Mouse (Mus musculus) testis, adult 2 months (tissue): Measurements from ENCODE around the gene Cdc42ep4. TPM values are rescaled to one million over a fixed set of nuclear protein-coding genes. Genes with fewer than 3 reads are reported as not detected.

Experiments
- H3K27ac ChIP-seq: fragments of 200-500 bp; 2 replicates; pipeline ENCODE4 v1.5.1; 2012; ENCODE audit warnings: low read depth, low read length; ENCODE audit not compliant: control insufficient read depth, insufficient read depth
- H3K27me3 ChIP-seq: fragments of 200-500 bp; 2 replicates; pipeline ENCODE4 v1.6.1; 2012; ENCODE audit warnings: mild to moderate bottlenecking, low read length, moderate library complexity; ENCODE audit not compliant: control insufficient read depth, insufficient read depth
- H3K36me3 ChIP-seq: fragments of 200-500 bp; 2 replicates; pipeline ENCODE4 v1.6.1; 2012; ENCODE audit warnings: mild to moderate bottlenecking, low read length; ENCODE audit not compliant: control insufficient read depth, insufficient read depth
- H3K4me1 ChIP-seq: fragments of 200-500 bp; 2 replicates; pipeline ENCODE4 v1.6.1; 2012; ENCODE audit warnings: low read length; ENCODE audit not compliant: control insufficient read depth, insufficient read depth
- H3K4me3 ChIP-seq: fragments of 200-500 bp; 2 replicates; pipeline ENCODE4 v1.5.1; 2012; ENCODE audit warnings: low read depth, mild to moderate bottlenecking, low read length, moderate library complexity, mixed read lengths; ENCODE audit not compliant: control insufficient read depth
- CTCF ChIP-seq: fragments of 200-500 bp; IDR thresholded peaks from 2 replicates; pipeline ENCODE4 v1.5.1; 2012; ENCODE audit warnings: low read depth, mild to moderate bottlenecking, inconsistent platforms, low read length, moderate library complexity; ENCODE audit not compliant: control insufficient read depth, insufficient read depth, insufficient replicate concordance
- POLR2A ChIP-seq: fragments of 200-500 bp; IDR thresholded peaks from 2 replicates; pipeline ENCODE4 v1.6.1; 2012; ENCODE audit warnings: low read depth, mild to moderate bottlenecking, inconsistent platforms, low read length, moderate library complexity; ENCODE audit not compliant: control insufficient read depth
- polyA plus RNA-seq: library from polyadenylated mRNA; depleted of rRNA; stranded (reverse); fragments of >200 nt; gene quantifications from 2 replicates; pipeline ENCODE4 v1.2.3, GENCODE M21; 2012

Gene Cdc42ep4
- polyA plus RNA-seq, 1 experiment, result 27.4 TPM

DNA sequence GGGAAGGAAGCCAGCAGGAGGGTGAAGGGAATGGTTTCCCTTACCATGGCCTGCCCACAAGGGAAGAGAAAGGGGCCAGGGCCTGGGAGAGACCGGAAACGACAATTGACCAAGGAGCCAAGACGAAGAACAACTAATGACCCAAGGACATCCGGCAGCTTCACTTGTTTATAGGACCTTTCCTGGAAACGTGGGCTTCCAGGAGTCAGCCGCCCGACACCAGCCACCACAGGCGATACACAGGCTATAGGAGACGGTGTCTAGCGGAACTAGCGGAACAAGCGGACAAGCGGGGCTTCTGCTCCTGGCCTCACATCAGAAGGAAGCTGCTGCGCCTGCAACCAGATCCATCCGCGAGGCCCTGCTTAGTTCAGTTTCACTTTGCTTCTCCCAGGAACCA, 4.6 kb downstream of the Cdc42ep4 start:
- peaks cover 1% of the 10 kb centered on the region; the same call in 1 of the 2 replicates for H3K36me3 ChIP-seq
- H3K4me1 ChIP-seq, result peaks cover 31% of the 10 kb centered on the region
- no peak overlapping the region for H3K27ac ChIP-seq
- H3K27me3 ChIP-seq, result no peaks in the 10 kb centered on the region
- no peak for TF ChIP-seq POLR2A
- TF ChIP-seq CTCF, result no peak
- H3K4me3 ChIP-seq, result peak overlapping the region; percentile 32

DNA sequence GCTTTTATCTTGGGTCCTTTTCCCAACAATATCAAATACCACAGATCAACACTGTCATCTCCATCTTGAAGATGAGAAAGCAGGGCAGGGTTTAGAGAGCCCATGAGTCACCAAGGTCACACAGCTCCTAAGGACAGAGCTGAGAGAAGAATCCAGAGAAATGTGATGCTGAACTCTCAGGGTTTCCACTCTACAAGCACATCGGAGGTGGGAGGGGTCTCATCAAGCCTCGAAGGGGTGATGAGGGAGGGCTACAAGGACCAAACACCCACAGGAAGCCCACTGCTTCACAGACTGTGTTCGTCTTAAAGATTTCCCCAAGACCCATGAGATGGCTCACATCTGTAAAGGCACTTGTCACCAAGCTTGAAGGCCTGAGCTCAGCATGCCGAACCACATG, 5.7 kb downstream of the Cdc42ep4 start:
- Histone ChIP-seq H3K27me3 (no peaks in the 10 kb centered on the region), H3K4me1 (peaks cover 29% of the 10 kb centered on the region), H3K36me3 (peaks cover 1% of the 10 kb centered on the region; the same call in 1 of the 2 replicates), H3K27ac (no peak overlapping the region), H3K4me3 (no peak overlapping the region)
- TF ChIP-seq CTCF, result no peak
- no peak for TF ChIP-seq POLR2A

DNA sequence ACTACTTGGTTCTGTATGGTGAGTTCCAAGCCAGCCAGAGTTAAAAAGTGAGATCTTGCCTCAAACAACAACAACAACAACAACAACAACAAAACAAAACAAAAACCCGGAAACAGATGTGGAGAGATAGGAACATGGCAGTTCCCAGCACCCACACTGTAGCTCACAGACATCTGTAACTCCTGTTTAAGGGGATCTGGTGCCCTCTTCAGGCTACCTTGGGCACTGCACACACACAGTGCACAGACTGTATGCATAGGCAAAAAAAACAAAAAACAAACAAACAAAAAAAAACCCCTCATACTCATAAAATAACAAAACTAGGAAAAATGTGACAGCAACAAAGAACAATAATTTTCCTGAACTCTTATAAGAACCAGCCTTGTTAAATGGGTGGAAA, 8.7 kb downstream of the Cdc42ep4 start:
- H3K4me1 ChIP-seq, result peaks cover 11% of the 10 kb centered on the region
- H3K4me3 ChIP-seq, result no peak overlapping the region
- TF ChIP-seq POLR2A (no peak), CTCF (peak; percentile 36; the same call in 1 of the 2 replicates)
- no peak overlapping the region for H3K27ac ChIP-seq
- peaks cover 1% of the 10 kb centered on the region; the same call in 1 of the 2 replicates for H3K36me3 ChIP-seq
- no peaks in the 10 kb centered on the region for H3K27me3 ChIP-seq

DNA sequence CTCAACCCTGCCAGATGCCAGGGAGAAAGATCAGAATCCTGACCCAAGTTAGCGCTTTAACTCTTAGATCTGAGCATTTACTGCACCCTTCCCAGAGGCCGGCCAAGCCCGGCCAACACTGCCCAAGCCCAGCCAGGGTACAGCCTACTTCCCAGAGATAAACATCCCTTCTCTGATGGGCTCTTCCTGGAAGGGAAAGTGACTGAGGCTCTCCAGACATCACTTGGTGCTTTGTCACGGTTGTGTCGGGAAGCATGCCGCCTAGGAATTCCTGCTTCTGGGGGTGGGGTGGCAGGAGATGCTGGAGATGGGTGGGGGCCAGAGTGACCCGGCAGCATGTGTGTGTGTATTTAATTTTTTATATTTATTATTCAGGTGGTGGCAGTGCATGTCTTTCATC, 11.6 kb downstream of the Cdc42ep4 start:
- Histone ChIP-seq H3K27me3 (no peaks in the 10 kb centered on the region), H3K27ac (no peak overlapping the region), H3K36me3 (peaks cover 4% of the 10 kb centered on the region; the same call in 1 of the 2 replicates), H3K4me3 (no peak overlapping the region), H3K4me1 (peaks cover 10% of the 10 kb centered on the region)
- TF ChIP-seq POLR2A (no peak), CTCF (no peak)

DNA sequence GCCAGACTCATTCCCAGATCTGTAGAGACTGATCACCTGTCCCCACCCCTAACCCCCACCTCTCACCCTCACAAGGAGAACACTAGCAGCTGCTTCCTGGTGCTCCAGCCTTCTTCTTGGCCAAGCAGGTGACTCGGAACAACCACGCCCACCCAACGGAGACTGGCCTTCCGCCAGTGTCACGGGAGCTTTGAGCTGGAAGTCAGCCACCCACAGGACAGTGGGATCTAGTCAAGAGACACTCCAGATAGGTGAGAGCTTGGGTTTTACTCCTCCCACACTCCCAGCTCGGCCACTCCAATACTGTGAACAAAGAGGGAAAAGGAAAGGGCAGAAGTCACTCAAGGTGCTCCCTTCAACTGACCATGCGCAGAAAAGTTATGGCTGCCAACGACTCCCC, 12.5 kb downstream of the Cdc42ep4 start:
- Histone ChIP-seq H3K36me3 (peaks cover 4% of the 10 kb centered on the region; the same call in 1 of the 2 replicates), H3K4me3 (no peak overlapping the region), H3K4me1 (peaks cover 13% of the 10 kb centered on the region), H3K27ac (no peak overlapping the region), H3K27me3 (no peaks in the 10 kb centered on the region)
- TF ChIP-seq CTCF (no peak), POLR2A (no peak)

DNA sequence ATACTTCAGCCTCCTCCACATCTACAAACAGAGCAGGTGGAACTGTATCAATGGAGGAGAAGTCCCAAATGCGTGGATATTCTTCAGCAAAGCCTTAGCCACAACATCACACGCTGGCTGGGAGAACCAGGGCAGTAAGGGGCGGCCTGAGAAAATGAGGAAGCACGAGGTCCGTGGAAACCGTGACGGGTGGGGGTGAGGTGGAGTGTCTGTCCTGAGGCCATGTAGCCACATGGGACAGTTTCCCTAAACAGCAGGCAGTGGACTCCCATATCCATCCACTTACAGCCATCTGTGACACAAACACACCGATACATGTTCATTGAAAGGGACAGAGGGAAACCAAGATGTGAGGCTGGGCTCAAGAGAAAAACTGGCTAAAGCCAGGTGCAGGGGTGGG, 13.8 kb downstream of the Cdc42ep4 start:
- no peak overlapping the region for H3K4me3 ChIP-seq
- H3K36me3 ChIP-seq, result peaks cover 4% of the 10 kb centered on the region; the same call in 1 of the 2 replicates
- H3K4me1 ChIP-seq, result peaks cover 15% of the 10 kb centered on the region
- H3K27ac ChIP-seq, result no peak overlapping the region
- TF ChIP-seq CTCF, result no peak
- TF ChIP-seq POLR2A, result no peak
- no peaks in the 10 kb centered on the region for H3K27me3 ChIP-seq

DNA sequence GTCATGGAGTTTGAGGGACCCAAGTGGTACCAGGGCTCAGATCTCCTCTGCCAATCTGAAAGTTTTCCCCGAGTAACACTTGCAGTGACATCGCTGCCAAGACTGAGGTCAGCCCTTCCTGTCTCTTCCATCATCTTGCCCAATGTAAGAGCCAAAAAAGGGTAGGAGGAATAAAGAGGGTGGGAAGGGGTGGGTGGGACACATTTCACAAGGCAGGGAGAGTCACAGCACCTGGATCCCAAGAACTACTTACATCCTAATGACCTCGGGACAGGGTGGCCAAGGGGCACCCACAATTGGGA, 14.2 kb downstream of the Cdc42ep4 start:
- Histone ChIP-seq H3K36me3 (peaks cover 4% of the 10 kb centered on the region; the same call in 1 of the 2 replicates), H3K27me3 (no peaks in the 10 kb centered on the region), H3K27ac (no peak overlapping the region), H3K4me3 (no peak overlapping the region), H3K4me1 (peaks cover 15% of the 10 kb centered on the region)
- TF ChIP-seq POLR2A (no peak), CTCF (no peak)
